Mouse (Mus musculus) NIH3T3 (cell line): ENCODE measurements around the gene Trmt44.
"Not testable (repeated sequence)": the region's sequence is repeated elsewhere in the genome, so short reads cannot be mapped to it uniquely, and the experiment has no call there.

Source experiments
- DNase-seq: peaks from one replicate; pipeline ENCODE4 v3.0.0-alpha.2; 2012; ENCODE audit warnings: low read depth

Trmt44 gene

DNA sequence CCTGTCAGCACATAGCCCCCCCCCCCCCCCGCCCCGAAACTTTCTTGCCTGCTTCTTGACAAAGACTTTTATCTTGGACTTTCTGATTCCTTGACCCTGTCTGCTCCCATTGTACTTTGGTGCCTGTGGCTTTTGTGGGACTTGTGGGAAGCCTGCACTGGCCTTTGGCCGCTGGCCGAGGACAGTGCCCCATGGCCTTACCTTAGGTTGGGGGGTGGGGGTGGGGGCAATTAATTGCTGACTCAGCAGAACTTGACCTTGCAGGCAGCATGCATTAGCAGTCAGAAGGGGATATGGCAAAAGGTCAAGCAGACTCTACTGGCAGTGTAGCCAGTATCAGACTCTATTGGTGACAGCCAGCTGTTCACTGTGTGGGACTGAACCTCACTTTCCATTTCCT is 16.6 kb upstream of the Trmt44 start:
- DNase-seq = no peak

DNA sequence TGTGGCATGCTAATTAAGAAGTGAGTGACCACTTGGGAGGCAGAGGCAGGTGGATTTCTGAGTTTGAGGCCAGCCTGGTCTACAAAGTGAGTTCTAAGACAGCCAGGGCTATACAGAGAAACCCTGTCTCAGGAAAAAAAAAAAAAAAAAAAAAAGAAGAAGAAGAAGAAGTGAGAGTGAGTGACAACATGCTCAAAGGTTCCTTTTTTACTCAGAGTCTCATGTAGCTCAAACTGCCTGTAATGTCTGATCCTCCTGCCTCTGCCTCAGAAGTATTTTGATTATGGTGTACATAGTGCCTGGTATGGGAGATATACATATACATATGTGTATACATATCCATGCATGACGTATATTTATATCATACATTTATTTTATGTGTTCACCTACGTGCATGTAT is 9.4 kb upstream of the Trmt44 start:
- DNase-seq = not testable (repeated sequence)

DNA sequence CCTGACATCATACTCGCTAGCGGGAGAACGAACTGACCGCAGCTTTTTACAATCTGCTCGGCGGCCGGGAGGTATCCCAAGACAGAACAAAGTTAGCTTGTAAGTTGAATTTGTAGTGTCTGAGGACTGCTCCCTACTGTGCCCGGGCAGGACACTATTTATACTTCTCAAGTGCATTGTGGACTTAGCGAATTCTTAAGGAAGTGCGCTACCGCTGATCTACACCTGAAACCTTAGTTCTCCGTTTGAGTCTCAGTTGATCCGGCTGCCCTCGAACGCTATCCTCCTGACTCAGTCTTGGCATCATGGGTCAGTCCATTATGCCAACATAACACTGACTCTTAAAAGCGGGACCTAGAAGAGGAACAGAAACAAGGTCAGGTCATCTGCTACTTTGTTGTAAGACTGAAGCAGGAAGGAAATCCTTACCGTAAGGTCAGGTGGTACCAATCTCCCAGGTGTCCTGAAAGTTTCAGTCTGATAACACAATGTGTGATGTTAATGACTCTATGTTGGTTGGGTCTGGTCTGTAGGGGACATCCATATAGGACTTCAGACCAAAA is 8.4 kb upstream of the Trmt44 start:
- DNase-seq = no peak

DNA sequence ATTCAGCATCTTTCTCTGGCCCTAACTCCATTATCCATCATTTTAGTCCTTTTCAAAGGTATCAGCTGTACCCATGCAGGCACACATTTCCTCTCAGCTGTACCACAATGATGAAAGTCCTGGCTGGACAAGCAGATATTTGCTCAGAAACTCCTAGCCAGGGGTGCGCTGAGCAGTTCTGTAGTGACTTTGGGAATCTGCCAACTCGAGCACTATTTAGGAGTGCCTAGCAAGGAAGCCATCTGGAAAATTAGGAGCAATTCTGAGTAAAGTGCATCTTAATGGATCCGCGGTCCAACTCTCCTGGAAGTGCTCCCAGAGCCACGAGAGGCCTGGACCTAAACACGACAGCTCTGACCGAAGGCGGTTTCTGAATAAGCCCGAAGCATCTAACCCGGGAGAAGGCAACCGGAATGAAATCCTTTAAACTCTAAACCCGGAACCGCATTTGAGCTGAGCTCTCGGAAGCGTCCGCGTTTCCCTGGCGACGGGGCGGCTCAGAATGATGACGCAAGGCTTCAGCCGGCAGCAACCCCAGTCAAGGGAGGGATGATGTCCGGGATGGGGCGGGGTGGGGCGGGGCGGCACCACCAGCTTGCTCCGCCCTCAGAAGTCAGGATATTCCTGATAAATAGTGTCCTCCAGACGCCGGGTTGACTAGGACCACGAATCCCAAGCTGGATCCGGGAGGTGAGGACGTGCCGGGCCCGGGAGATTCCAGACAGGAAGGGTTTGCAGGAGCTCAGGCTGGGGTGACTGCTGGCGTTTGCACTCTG is 7.8 kb upstream of the Trmt44 start, which contains the start of gene Acox3:
Gene Acox3, plus strand, starts transcription at position 596 of the 776 bp plus-strand sequence.
- peak; percentile 99 for DNase-seq

DNA sequence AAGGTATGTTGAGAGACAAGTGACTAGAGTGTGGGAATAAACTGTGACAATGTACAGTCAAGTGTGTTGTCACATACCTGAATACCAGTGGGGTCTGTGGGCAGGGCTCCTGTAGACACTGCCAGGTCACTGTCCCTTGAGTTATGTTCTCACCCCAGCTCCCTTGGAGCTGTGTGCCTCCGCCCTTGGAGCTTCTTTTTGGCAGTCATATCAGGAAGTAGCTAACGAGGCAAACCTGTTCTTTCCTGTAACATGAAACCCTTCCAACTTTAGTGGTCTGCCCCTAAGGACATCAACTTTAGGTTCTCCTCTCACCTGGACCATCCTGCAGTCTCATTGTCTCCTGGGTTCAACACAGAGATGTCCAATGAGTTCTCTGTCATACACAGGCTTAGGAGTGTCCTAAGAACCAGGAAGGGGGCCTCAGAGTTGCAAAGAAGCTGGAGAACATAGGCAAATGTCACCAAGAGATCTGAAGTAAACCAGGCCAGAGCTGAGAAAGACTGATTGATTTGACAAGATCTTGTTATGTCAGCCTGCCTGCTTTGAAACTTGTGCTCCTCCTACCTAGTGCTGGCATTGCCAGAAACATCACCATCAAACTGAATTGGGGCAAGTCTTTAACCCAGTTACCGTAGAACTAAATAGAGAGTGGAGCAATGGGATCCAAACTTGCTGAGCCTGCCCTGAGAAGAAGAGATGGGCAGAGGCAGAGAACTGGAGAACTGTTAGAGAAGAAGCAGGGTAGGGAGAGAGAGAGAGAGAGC is 5.5 kb upstream of the Trmt44 start:
- DNase-seq = no peak

DNA sequence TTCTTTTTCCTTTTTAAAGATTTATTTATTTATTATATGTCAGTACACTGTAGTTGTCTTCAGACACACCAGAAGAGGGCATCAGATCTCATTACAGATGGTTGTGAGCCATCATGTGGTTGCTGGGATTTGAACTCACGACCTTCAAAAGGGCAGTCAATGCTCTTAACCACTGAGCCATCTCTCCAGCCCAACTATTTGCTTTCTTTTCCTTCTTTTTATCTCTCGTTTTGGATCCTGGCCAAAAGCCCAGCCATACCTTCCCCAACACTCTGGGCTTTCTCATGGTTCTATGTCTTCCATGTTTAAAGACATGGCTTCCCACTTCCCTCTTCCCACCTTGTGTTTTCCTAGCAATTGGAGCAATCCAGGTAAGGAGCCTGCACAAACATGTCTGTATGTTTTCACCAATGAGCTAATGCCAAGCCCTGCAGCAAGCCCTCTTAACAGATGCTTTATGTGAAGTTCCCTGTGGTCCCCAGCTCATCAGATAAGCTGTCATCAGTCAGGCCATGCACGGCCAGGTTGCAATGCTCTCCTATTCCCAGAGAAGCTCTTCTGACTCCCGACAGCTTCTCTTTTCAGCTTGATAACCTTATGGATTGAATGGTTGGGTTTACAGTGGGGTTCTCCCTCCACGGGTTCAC is 4.5 kb upstream of the Trmt44 start:
- DNase-seq = no peak

DNA sequence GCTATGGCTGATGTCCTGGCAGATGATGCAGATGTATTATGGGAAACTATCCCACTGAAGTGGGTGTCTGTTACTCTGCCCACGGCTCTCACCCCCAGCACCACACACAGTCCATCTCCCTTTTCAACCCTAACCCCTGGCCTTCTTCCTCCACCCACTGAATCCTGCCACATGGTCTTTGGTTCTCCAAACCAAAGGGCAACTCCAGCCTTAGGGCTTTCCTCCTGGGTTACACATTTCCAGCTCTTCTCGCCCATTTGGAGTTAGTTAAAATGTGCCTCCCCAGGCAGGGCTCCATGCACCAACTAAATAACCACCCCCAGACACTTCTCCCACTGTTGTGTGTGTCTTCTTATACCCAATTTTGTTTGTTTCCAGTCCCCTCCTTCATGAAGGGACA is 3.5 kb upstream of the Trmt44 start:
- no peak for DNase-seq

DNA sequence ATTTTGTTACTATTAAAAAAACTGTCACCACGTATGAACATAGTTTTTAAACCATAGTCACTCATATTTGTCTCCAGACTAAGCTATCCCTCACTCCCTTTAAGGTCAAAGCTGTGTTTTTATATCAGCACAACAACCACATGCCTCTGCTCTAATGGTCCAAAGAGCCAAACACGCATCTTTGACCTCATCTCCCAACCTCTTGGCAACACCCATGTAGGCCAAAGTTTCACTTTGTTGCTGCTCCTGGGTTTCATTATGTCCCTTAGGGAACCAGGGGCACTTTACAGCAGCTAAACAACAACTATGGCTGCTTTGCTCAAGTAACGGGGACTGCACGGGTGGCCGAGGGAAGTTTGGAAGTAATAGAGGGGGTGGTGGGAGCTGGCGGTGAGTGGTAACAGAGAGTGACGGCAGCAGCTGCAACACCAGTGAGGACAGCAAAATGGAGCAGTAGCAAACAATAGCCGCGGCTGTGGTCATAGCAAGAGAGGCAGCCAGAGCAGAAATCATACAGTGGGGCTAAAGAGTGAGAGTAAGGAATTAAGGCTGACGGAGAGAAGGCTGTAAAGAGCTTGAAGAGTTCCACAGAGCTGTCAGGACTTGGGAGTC is 1.6 kb upstream of the Trmt44 start:
- no peak for DNase-seq

DNA sequence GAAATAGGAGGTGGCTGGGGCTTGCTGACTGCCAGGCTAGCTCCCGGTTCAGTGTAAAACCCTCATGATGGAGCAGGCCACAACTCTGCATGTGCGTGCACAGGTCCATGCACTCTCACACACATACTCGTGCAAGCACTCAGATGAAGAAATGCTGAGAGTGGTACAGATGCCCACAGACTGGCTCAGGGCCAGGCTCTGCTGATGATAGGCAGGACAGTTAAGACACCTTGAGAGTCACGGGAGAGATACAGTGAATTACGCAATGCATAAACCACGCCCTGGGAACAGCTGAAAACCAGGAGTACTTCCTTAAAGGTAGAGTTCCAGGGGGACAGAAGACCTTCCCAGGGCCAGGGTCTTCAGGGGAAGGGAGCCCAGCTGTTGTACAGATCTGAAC is 3.3 kb downstream of the Trmt44 start:
- DNase-seq = no peak

DNA sequence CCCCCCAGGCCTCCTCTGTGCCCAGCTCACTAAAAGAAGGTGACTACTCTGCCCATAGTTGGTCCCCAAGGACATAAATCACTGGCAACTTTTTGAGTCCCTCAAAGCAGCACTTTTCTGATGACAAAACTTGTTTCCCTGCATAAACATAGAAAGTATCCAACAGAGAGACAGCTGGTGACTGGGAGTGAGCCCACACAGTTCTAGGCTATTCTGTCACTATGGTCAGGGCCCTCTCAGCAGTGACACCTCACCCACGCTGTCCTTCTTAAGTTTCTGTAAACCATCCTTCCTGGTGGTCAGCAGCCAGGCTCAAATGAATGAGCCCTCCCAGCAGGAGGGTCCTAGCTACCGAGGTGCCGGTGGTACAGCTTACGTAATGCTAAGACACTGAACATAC is 8.2 kb downstream of the Trmt44 start:
- DNase-seq = no peak

DNA sequence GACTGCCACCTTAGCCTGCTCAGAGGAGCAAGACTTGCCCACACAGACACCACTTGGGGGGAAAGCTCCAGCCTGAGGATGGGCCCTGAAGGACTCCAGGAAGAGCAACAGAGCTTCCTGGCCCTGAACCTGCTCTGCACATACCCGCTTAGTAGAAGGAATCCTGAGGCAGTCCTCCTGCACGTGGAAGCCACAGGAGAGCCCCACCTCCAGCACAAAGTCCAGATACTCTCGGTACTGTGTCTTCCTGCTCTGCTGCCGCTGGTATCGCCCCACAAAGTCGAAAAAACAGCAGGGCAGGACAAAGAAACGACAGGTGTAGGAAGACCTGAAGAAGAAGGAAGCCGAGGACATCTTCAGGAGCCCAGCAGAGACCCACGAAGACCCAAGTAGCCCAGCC is 9.7 kb downstream of the Trmt44 start:
- DNase-seq = no peak

DNA sequence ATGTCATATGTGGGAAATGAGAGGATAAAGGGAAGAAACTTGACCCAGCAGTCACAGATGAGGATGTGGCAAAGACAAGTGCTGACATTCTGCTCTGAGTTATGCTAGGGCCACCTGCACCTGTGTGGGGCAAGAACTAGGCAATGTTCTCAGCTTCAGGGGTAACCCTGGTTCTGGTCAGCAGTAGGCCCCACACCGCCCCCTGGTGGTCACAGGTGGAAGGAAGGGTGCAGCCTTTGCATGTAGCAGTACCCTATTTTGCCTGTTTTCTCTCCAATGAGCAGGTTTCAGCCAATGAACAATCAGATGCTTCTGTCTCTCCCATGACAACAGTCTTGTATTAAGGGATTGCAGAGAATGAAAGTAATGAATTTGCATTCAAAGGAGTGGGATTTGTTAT is 11.4 kb downstream of the Trmt44 start:
- peak; percentile 83 for DNase-seq

DNA sequence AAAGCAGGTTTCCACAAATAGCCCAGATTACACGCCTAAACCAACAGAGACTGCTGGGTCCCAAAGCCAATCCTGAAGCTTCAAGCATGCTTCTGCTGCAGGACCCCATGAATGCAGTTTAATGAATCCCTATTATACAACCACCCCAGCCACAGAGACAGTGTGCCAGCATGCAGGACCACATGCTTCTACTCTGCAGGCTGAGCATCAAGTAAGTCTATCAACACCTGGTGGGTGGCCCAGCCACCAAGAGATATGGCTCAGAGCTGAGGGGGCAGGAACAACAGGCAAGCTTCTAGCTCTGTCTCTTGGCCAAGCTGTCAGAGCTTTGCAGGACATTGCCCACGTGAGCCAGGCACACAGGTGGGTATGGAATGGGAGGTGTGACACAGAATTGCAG is 12.3 kb downstream of the Trmt44 start:
- DNase-seq = no peak

DNA sequence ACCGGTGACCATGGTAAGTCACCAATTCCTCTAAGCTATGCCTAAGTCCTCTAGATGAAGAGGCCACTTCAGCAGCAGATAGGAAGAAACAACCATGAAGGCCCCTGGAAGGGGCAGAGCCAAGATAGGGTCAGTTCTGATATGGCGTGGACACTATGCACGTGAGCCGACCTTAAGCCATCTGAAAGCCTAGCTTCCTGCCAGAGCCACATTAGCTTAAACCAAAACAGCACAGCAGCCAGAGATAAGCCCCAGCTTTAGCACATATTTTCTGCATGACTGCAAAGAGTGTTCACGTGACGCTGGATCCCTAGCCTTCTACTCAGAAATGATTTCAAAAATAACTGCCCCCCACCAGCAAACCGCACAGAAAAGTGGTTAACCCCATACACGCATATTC is 15.4 kb downstream of the Trmt44 start:
- DNase-seq = peak; percentile 49

DNA sequence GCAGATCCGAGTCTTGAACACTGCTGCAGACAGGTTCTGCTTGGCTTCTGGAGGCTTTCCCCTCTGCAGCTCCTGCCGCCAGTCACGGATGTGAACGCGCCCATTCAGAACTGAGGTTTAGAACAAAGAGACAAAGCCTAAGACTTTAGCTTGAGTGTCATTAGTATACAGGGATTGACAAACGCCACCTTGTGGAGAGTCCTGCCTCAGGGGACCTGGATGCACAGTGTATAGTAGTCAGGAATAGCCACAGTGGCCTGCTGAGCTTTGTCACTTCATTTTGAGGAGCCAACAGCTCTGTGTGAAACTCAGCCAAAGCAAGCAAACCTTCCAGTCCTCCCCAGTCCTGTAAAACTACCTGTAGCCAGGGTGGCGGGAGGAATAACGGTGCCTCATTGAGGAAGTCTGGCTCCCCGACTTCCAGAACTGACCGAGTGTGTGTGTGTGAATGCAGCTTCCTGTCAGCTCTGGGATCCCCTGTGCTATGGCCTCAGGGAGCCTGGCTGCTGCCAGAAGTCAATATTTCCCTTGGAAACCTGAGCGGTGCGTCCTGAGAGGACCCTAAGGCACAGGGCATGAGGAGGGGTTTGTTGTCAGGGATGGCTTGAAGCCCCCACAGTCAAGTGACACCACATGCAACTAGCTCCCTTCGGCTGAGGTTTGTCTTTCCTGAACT is 16.8 kb downstream of the Trmt44 start:
- no peak for DNase-seq

DNA sequence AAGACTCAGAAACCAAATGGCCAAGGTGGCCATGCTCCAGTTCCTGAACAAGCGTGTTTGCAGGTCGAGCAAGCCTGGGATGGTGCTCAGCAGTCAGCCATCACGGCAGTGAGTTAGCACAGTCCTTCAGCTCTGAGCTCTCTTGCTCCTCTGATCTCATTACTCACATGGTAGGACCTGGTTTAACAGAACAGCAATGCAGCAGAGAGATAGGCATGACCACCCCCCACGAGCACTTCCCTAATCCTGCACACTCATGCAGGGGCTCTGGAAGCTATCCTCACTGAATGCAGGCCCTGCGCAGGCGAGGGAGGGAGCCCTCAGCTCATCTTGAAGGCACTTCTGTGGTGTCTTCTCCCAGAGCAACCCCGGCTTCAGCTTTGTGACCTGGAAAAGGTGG is 18.5 kb downstream of the Trmt44 start:
- DNase-seq = no peak

DNA sequence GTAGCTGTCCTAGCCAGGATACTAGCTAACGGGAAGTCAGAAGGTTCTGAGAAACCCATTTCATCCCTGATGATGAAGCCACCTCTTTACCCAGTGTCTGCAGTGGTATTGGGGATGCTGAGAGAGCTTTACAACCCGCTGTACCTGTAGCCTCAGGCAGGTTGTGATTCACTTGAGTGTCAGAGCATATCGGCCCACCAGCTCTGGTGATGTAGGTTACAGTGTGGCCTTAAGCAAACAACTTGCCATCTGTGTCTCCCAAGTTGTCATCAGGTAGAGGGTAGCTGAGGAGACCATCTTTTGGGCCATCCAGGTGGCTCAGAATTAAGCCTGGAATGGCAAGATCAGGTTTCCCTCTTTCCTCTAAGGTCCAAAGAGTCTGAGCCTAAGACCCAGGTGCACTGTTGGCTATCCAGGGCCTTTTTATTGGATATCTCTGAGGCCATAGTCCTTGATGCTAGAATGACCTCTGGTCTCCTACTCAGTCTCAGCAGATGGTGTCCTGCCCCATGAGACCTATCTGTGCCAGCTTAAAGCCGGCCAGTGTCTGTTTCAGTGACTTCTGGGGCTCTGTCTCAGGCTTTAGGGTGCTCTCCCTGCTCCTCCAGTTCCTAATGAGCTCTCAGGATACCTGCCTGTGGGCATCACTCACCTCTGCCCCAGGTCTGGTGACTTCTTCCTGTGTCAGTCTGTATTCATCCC is 21.9 kb downstream of the Trmt44 start:
- DNase-seq = no peak

DNA sequence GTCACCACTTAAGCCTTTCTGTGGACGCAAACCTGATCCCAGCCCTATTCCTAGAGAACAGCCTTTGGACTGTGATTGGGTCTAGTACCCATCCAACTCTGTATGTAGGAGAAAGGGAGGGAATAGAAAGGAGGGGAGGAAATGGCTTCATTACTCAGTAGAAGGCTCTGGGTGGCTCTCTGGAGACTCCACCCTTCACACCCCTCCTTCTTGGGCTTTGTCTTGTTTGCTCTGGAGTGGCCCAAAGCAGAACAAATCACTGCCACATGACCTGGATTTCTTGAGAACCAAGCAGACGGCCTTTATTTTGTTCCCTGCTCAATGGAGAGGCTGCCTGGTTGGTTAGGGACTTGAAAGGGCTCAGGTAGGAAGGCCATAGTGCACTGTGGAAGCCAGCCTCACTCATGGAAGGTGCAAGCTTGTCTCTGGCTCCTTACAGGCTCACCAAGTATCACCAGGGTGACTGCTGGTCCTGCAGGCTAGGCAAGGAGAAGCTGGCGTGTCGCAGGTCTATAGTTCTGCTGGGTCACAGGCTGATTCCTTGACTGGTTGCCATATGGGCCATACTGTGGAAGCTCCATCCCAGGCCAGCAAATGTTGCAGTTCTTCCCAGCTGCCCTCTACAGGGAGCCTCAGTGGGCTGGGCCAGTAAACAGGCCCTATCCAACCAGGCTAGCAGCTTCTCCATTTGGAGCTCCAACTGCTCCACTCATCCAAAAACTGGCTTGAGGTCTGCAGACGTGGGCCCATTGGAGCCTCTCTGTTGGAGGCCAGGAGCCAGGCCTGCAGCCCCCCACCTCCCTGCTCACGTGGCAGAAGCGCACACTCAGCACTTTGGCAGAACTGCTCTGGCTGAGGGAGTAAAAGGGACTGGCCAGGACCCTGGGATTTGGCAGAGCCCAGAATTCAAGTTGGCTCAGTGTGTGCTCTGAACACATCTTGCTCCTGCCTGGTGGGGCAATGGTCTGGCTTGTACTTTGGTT is 22.7 kb downstream of the Trmt44 start:
- no peak for DNase-seq

DNA sequence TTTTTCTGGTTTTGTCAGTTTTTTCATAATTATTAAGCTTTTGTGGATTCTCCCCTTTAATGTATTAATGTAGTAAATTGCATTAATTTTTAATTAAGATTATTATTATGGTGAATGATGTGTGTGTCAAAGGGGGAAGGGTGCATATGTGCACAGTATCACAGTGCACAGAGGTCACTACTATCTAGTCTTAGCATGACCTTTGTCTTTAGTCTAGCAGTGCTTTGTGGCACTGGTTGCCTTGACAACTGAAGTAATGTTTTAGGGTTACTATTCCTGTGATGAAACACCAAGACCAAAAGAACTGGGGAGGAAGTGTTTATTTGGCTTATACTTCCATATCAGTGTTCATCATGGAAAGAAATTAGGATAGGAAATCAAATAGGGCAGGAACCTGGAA is 28.7 kb downstream of the Trmt44 start:
- DNase-seq = no peak
